Mouse (Mus musculus) cerebellum, adult 9-10 months (tissue): ENCODE measurements at regions not wholly inside any gene's neighbourhood (a gene's known extent, or its start where the extent isn't known, plus 50 kb on each side); places are given as distances from the start of the nearest gene placed in this dataset.
"Not testable (repeated sequence)": the region's sequence is repeated elsewhere in the genome, so short reads cannot be mapped to it uniquely, and the experiment has no call there.

Experiments used
- DNase-seq: peaks from one replicate; pipeline ENCODE4 v3.0.0; 2022

GRCm38 (mm10) chr13:74563483-74564330, 69.9 kb upstream of the Zfp825 start:
- DNase-seq = peak; percentile 70

- not testable (repeated sequence) for DNase-seq
These were observed 70.5 kb upstream of the Zfp825 start for GRCm38 (mm10) chr13:74564331-74564727.

- DNase-seq = not testable (repeated sequence)
These were observed 69.4 kb upstream of the Erap1 start for GRCm38 (mm10) chr13:74569967-74570366.
